Mouse (Mus musculus): ENCODE data around the gene Prpf6. TPM values are rescaled to one million over a fixed set of nuclear protein-coding genes. Genes with fewer than 3 reads are reported as not detected.

The Prpf6 gene
- total and polyA plus RNA-seq, 2 experiments from 2014 or later = 23.4 to 31.8 TPM

DNA sequence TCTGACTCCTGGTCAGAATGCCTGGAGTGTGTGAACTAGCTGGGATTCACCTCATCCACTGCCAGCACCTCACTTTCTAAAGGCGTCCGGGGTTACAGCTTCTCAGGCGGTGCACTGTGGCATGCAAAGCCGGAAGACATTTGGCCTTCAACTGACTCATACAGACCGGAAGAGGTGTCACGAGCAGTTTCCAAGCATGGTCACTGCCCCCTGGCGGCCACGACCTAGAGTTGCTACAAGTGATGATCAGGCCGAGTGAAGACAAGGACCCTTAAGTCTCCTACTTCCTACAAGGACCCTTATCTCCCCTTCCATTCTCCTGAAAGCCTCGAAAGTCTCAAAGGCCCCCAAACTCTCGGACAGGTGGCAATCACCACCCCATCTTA lies 10.7 kb upstream of the Prpf6 start:
- ATAC-seq (ENCODE audit: insufficient read depth, low read depth) (peak; percentile 85), DNase-seq (ENCODE audit: low spot score) (peak; percentile 96)
- Histone ChIP-seq H3K27me3 (ENCODE audit: control insufficient read depth, insufficient read depth, low read length) (no peaks in the 10 kb centered on the region), H3K4me3 (ENCODE audit: low read depth, low read length) (peak overlapping the region; percentile 83), H3K9me3 (replicated peaks; ENCODE audit: control insufficient read depth, low read length) (no peaks in the 10 kb centered on the region), H3K27ac (ENCODE audit: low read depth) (peak overlapping the region; percentile 92), H3K9ac (replicated peaks; ENCODE audit: low read depth, low read length) (peak overlapping the region; percentile 76), H3K4me1 (ENCODE audit: control insufficient read depth, insufficient read depth) (peaks cover 33% of the 10 kb centered on the region), H3K4me2 (ENCODE audit: low read depth, low read length) (peak overlapping the region; percentile 93), H3K36me3 (replicated peaks; ENCODE audit: control insufficient read depth, insufficient read depth, low read length) (peaks cover 22% of the 10 kb centered on the region)
- TF ChIP-seq CTCF (IDR thresholded peaks at IDR 0.05; ENCODE audit: low read depth) = peak; percentile 91
- no peak for TF ChIP-seq EP300 (IDR thresholded peaks at IDR 0.05; ENCODE audit: low read depth)
- WGBS = 1% methylated on average over 11 of the region's 11 CpGs

DNA sequence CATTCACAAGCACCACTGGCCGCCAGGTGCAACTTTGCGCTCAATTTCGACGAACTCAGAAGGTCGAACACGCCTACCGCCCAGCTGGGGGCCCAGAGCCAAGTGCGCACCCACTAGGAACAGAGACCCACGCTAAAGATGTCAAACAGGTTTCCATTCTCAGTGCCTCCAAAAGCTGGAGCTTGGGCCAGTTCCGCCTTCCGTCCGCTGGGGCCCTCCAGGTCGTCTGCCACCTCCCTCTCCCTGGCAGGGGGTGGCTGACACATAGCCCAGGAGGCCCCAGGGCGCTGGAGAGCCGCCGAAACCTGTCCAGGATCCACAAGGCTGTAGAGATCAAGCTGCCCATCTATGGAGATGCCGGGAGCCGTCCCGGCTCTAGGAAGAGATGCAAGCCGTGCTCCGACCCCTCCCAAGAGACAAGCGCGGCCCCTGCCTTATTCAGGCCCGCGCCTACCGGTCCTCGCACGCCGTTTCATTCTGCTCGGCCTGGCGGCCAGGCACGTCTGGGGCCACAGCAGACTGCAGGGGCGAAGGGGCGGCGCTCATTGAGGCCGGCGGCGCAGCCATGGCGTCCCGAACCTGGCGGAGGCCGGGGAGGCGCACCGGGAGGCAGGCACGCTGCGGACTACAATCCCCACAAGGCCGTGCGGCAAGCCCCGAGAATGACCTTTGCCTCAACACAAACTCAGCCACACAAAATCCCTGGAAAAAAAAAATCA lies 10.1 kb upstream of the Prpf6 start:
- under 1% methylated on average over 49 of the region's 49 CpGs for WGBS
- peaks cover 28% of the 10 kb centered on the region for H3K36me3 ChIP-seq (replicated peaks; ENCODE audit: control insufficient read depth, insufficient read depth, low read length)
- H3K4me1 ChIP-seq (ENCODE audit: control insufficient read depth, insufficient read depth) = peaks cover 33% of the 10 kb centered on the region
- peak overlapping the region; percentile 92 for H3K27ac ChIP-seq (ENCODE audit: low read depth)
- TF ChIP-seq EP300 (IDR thresholded peaks at IDR 0.05; ENCODE audit: low read depth) (no peak), CTCF (IDR thresholded peaks at IDR 0.05; ENCODE audit: low read depth) (no peak)
- H3K4me3 ChIP-seq (ENCODE audit: low read depth, low read length) = peak overlapping the region; percentile 83
- ATAC-seq (ENCODE audit: insufficient read depth, low read depth) (peak; percentile 79), DNase-seq (ENCODE audit: low spot score) (peak; percentile 72)
- H3K4me2 ChIP-seq (ENCODE audit: low read depth, low read length) = peak overlapping the region; percentile 93
- H3K9ac ChIP-seq (replicated peaks; ENCODE audit: low read depth, low read length) = peak overlapping the region; percentile 76
- no peaks in the 10 kb centered on the region for H3K9me3 ChIP-seq (replicated peaks; ENCODE audit: control insufficient read depth, low read length)
- H3K27me3 ChIP-seq (ENCODE audit: control insufficient read depth, insufficient read depth, low read length) = no peaks in the 10 kb centered on the region

DNA sequence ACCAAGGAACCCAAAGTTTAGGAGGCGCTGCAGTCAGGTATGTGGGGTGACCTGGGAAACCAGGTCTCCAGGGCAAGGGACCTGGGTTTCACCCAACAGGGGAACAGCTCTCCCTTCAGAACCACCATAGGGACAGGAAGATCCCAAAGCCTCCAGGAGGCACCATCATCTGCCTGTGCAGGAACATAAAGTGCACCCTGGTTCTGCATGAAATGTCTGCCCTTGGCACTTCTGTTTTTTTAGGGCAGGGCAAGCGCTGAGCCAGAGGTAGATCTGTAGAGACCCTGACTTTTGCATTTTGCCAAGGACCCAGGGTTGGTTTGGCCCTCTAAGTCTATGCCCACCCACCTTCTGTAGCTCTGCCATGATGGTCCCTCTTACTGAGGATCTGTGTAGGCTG lies 9.3 kb upstream of the Prpf6 start:
- no peak overlapping the region for H3K9ac ChIP-seq (replicated peaks; ENCODE audit: low read depth, low read length)
- WGBS = 90% methylated on average over 2 of the region's 2 CpGs
- no peaks in the 10 kb centered on the region for H3K27me3 ChIP-seq (ENCODE audit: control insufficient read depth, insufficient read depth, low read length)
- H3K4me1 ChIP-seq (ENCODE audit: control insufficient read depth, insufficient read depth) = peaks cover 33% of the 10 kb centered on the region
- ATAC-seq (ENCODE audit: insufficient read depth, low read depth) = no peak
- no peak overlapping the region for H3K4me3 ChIP-seq (ENCODE audit: low read depth, low read length)
- no peak for DNase-seq (ENCODE audit: low spot score)
- no peaks in the 10 kb centered on the region for H3K9me3 ChIP-seq (replicated peaks; ENCODE audit: control insufficient read depth, low read length)
- TF ChIP-seq CTCF (IDR thresholded peaks at IDR 0.05; ENCODE audit: low read depth) (no peak), EP300 (IDR thresholded peaks at IDR 0.05; ENCODE audit: low read depth) (no peak)
- peak overlapping the region; percentile 92; the same call in 1 of the 2 replicates for H3K27ac ChIP-seq (ENCODE audit: low read depth)
- peaks cover 34% of the 10 kb centered on the region for H3K36me3 ChIP-seq (replicated peaks; ENCODE audit: control insufficient read depth, insufficient read depth, low read length)
- H3K4me2 ChIP-seq (ENCODE audit: low read depth, low read length) = peak overlapping the region; percentile 93; the same call in 1 of the 2 replicates

DNA sequence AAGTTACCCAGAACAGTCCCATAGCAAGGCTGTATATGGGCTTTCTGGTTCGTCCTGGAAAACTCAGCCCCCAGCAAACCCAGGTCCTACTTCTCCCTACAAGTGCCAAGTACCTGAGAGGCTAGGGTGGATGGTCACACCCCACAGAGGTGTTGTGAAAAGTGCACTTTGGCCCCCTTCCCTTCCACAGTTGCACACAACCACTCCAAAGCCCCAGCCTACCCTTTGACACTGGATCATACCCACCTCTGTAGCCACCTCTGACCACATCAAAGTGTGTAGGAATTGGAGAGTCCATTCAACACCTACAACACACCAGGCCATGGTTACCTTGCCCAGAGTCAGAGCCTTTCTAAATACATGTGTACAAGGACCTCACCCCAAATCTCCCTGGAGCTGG lies 8.7 kb upstream of the Prpf6 start:
- Histone ChIP-seq H3K9ac (replicated peaks; ENCODE audit: low read depth, low read length) (no peak overlapping the region), H3K27ac (ENCODE audit: low read depth) (no peak overlapping the region), H3K27me3 (ENCODE audit: control insufficient read depth, insufficient read depth, low read length) (no peaks in the 10 kb centered on the region), H3K4me1 (ENCODE audit: control insufficient read depth, insufficient read depth) (peaks cover 28% of the 10 kb centered on the region), H3K36me3 (replicated peaks; ENCODE audit: control insufficient read depth, insufficient read depth, low read length) (peaks cover 38% of the 10 kb centered on the region), H3K4me3 (ENCODE audit: low read depth, low read length) (no peak overlapping the region), H3K4me2 (ENCODE audit: low read depth, low read length) (no peak overlapping the region), H3K9me3 (replicated peaks; ENCODE audit: control insufficient read depth, low read length) (no peaks in the 10 kb centered on the region)
- ATAC-seq (ENCODE audit: insufficient read depth, low read depth) (no peak), DNase-seq (ENCODE audit: low spot score) (no peak)
- no peak for TF ChIP-seq CTCF (IDR thresholded peaks at IDR 0.05; ENCODE audit: low read depth)
- TF ChIP-seq EP300 (IDR thresholded peaks at IDR 0.05; ENCODE audit: low read depth) = no peak
- 91% methylated on average over 1 of the region's 1 CpGs for WGBS

DNA sequence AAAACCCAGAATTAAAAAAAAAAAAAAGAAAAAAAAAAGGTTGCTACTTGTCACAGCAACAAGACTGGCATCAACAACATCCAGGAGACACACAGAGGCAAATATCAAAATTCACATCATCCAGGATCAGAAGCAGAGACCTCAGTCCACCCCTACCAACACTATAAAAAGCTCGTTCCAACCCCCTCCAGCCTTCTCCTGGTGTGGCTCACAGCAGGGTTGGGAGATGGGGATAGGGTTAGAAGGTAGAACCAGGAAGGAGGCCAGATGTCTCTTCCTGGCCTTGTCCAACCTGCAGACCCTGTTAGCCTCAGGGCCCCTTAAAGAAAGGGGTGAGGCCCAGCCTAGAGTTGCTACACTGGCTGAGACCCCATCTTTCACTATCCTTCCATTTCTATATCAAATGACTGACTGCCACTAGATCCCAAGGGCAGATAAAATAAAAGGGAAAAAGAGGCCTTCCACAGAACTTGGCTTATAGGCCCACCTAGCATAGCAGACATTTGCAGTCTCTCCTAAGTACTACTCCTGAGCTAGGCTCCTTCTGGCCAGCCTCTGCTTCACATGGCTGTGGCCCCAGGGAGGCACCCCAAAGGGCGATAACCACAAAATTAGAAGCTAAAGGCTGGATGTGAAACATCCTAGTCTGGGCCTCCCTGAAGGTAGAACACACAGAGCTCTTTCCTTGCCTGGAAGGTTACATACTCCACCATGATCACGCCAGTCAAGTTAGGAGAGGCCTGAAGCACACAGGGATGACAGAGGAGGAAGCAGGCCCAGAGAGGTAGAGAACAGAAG lies 8.0 kb upstream of the Prpf6 start:
- ATAC-seq (ENCODE audit: insufficient read depth, low read depth) = no peak
- no peaks in the 10 kb centered on the region for H3K27me3 ChIP-seq (ENCODE audit: control insufficient read depth, insufficient read depth, low read length)
- no peak for TF ChIP-seq CTCF (IDR thresholded peaks at IDR 0.05; ENCODE audit: low read depth)
- no peak for TF ChIP-seq EP300 (IDR thresholded peaks at IDR 0.05; ENCODE audit: low read depth)
- H3K9ac ChIP-seq (replicated peaks; ENCODE audit: low read depth, low read length) = no peak overlapping the region
- DNase-seq (ENCODE audit: low spot score) = no peak
- no peak overlapping the region for H3K27ac ChIP-seq (ENCODE audit: low read depth)
- H3K36me3 ChIP-seq (replicated peaks; ENCODE audit: control insufficient read depth, insufficient read depth, low read length) = peaks cover 45% of the 10 kb centered on the region
- 90% methylated on average over 3 of the region's 3 CpGs for WGBS
- H3K4me1 ChIP-seq (ENCODE audit: control insufficient read depth, insufficient read depth) = peaks cover 21% of the 10 kb centered on the region
- H3K9me3 ChIP-seq (replicated peaks; ENCODE audit: control insufficient read depth, low read length) = no peaks in the 10 kb centered on the region
- no peak overlapping the region for H3K4me2 ChIP-seq (ENCODE audit: low read depth, low read length)
- H3K4me3 ChIP-seq (ENCODE audit: low read depth, low read length) = no peak overlapping the region
